ENCODE assay signal across 7 mouse cellular contexts in the genomic region with DNA sequence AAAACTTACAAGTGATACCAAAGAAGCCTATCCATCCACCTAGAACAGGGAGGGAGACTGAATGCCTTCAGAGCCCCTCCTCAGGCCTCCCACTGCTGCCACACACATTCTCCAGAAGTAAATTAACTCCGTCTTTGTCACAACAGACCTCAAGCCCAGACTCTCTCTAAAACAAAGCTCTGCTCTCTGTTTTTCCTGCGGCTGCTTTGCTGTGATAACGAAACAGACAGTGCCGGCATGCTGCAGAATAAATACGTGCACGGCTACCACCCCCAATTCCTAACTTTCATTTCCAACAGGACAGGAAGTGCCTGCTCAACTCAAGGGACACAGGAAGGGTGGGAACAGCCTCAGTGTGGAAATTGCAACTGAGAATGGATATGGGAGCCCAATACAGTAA. TPM values are rescaled to one million over a fixed set of nuclear protein-coding genes. Genes with fewer than 3 reads are reported as not detected.
DNase-seq lines count a peak whose midpoint lies in the region; ATAC-seq and TF ChIP-seq lines count a peak whose summit lies in the region.

A gene (minus strand): TSS at position 309 of the 400 bp plus-strand sequence.

- CTCF ChIA-PET in Patski (lab: Charles Lee) = interaction anchor here (1.3 to 2.8 kb wide), 2 partner anchors 29 to 39 kb away, joined by 3 to 23 read pairs; no protein-coding TSS in a partner anchor

- DNase-seq in Patski (ENCODE audit: low read depth, low spot score) = no peak
- DNase-seq in forebrain, embryonic 14.5 days (ENCODE audit: low spot score) = no peak
- DNase-seq in hindbrain, embryonic 14.5 days (ENCODE audit: low spot score) = no peak
- peak; percentile 44 for DNase-seq in limb, embryonic 10.5 days (ENCODE audit: low spot score)
- DNase-seq in cerebellum, adult 18-20 months = no peak

- no peak for ATAC-seq in Patski
- ATAC-seq in forebrain, embryonic 14.5 days = no peak
- no peak for ATAC-seq in hindbrain, embryonic 14.5 days (ENCODE audit: low FRiP score)
- no peak for ATAC-seq in midbrain, embryonic 16.5 days

- TF ChIP-seq CTCF in E14TG2a.4 (conservative IDR thresholded peaks at IDR 0.05; ENCODE audit: low read length) (no peak), Patski (IDR thresholded peaks at IDR 0.05) (no peak)

- WGBS in forebrain, embryonic 14.5 days = under 1% methylated on average over 6 of the region's 6 CpGs
- WGBS in hindbrain, embryonic 14.5 days = 4% methylated on average over 6 of the region's 6 CpGs
- WGBS in limb, embryonic 10.5 days = 3% methylated on average over 6 of the region's 6 CpGs
- WGBS in midbrain, embryonic 16.5 days = 4% methylated on average over 6 of the region's 6 CpGs

- H3K36me3 ChIP-seq in E14TG2a.4 (ENCODE audit: insufficient read depth, low read length) = no peaks in the 10 kb centered on the region
- H3K36me3 ChIP-seq in forebrain, embryonic 14.5 days (ENCODE audit: control insufficient read depth, insufficient read depth, low read length) = no peaks in the 10 kb centered on the region
- H3K36me3 ChIP-seq in hindbrain, embryonic 14.5 days (replicated peaks; ENCODE audit: control insufficient read depth, insufficient read depth) = no peaks in the 10 kb centered on the region
- H3K36me3 ChIP-seq in limb, embryonic 10.5 days = no peaks in the 10 kb centered on the region
- no peaks in the 10 kb centered on the region for H3K36me3 ChIP-seq in midbrain, embryonic 16.5 days (ENCODE audit: control insufficient read depth, insufficient read depth, low read length)

- H3K4me1 ChIP-seq in E14TG2a.4 (replicated peaks; ENCODE audit: low read depth, low read length) = peaks cover 64% of the 10 kb centered on the region
- peaks cover 5% of the 10 kb centered on the region; the same call in 1 of the 2 replicates for H3K4me1 ChIP-seq in forebrain, embryonic 14.5 days (ENCODE audit: control insufficient read depth, insufficient read depth, low read length)
- H3K4me1 ChIP-seq in hindbrain, embryonic 14.5 days (replicated peaks; ENCODE audit: control insufficient read depth, insufficient read depth, low read length) = peaks cover 11% of the 10 kb centered on the region
- H3K4me1 ChIP-seq in limb, embryonic 10.5 days = peaks cover 25% of the 10 kb centered on the region
- H3K4me1 ChIP-seq in midbrain, embryonic 16.5 days (ENCODE audit: control insufficient read depth, insufficient read depth, low read length) = peaks cover 8% of the 10 kb centered on the region

- no peak within 1 kb of the TSS for H3K27ac ChIP-seq in forebrain, embryonic 14.5 days (ENCODE audit: low read depth, low read length)
- no peak within 1 kb of the TSS; the same call in 1 of the 2 replicates for H3K27ac ChIP-seq in hindbrain, embryonic 14.5 days
- H3K27ac ChIP-seq in limb, embryonic 10.5 days = peak within 1 kb of the TSS; percentile 86
- H3K27ac ChIP-seq in midbrain, embryonic 16.5 days (ENCODE audit: low read length) = 0 out of 2 replicates have a peak within 1 kb of the TSS, but pooled peaks have one; percentile 15

- POLR2A ChIA-PET in Patski (lab: Charles Lee) = interaction anchor here (1.3 kb wide), 1 partner anchor 16 kb away, joined by 3 read pairs; no protein-coding TSS in a partner anchor

- H3K4me3 ChIP-seq in E14TG2a.4 (replicated peaks; ENCODE audit: low read length) = peak within 1 kb of the TSS; percentile 56
- H3K4me3 ChIP-seq in forebrain, embryonic 14.5 days (ENCODE audit: low read depth, low read length) = no peak within 1 kb of the TSS
- no peak within 1 kb of the TSS for H3K4me3 ChIP-seq in hindbrain, embryonic 14.5 days (replicated peaks; ENCODE audit: low read length)
- peak within 1 kb of the TSS; percentile 40 for H3K4me3 ChIP-seq in limb, embryonic 10.5 days
- no peak within 1 kb of the TSS for H3K4me3 ChIP-seq in midbrain, embryonic 16.5 days (ENCODE audit: low read depth, low read length)

- in situ Hi-C loops in Patski (cut with MboI; ENCODE audit: low pct_unique_long_range_greater_than_20kb) = loop anchor here (25.0 kb wide), 1 partner anchor 493 kb away; no protein-coding TSS in a partner anchor

- H3K27me3 ChIP-seq in E14TG2a.4 (ENCODE audit: insufficient read depth, low read length) (no peaks in the 10 kb centered on the region), Patski (no peaks in the 10 kb centered on the region)
- H3K27me3 ChIP-seq in forebrain, embryonic 14.5 days (replicated peaks; ENCODE audit: control insufficient read depth, insufficient read depth, low read length) = no peaks in the 10 kb centered on the region
- H3K27me3 ChIP-seq in hindbrain, embryonic 14.5 days (ENCODE audit: control insufficient read depth, insufficient read depth, low read length) = no peaks in the 10 kb centered on the region
- no peaks in the 10 kb centered on the region for H3K27me3 ChIP-seq in limb, embryonic 10.5 days (ENCODE audit: low read depth, poor library complexity, severe bottlenecking)
- H3K27me3 ChIP-seq in midbrain, embryonic 16.5 days (ENCODE audit: control insufficient read depth, insufficient read depth, low read depth, low read length) = no peaks in the 10 kb centered on the region

- no peaks in the 10 kb centered on the region for H3K9me3 ChIP-seq in E14TG2a.4 (ENCODE audit: low read length)
- no peaks in the 10 kb centered on the region for H3K9me3 ChIP-seq in forebrain, embryonic 14.5 days (replicated peaks; ENCODE audit: control insufficient read depth, low read length)
- H3K9me3 ChIP-seq in hindbrain, embryonic 14.5 days (ENCODE audit: control insufficient read depth, low read length) = no peaks in the 10 kb centered on the region
- H3K9me3 ChIP-seq in limb, embryonic 10.5 days (replicated peaks) = no peaks in the 10 kb centered on the region
- no peaks in the 10 kb centered on the region for H3K9me3 ChIP-seq in midbrain, embryonic 16.5 days (replicated peaks; ENCODE audit: control insufficient read depth, low read length, poor library complexity, severe bottlenecking)

- 0 out of 2 replicates have a peak within 1 kb of the TSS, but pooled peaks have one; percentile 8 for H3K4me2 ChIP-seq in forebrain, embryonic 14.5 days (ENCODE audit: low read length)
- H3K4me2 ChIP-seq in hindbrain, embryonic 14.5 days (replicated peaks) = peak within 1 kb of the TSS; percentile 19
- no peak within 1 kb of the TSS for H3K4me2 ChIP-seq in midbrain, embryonic 16.5 days (ENCODE audit: low read length)

- no peak within 1 kb of the TSS for H3K9ac ChIP-seq in forebrain, embryonic 14.5 days (ENCODE audit: low read length)
- H3K9ac ChIP-seq in hindbrain, embryonic 14.5 days = peak within 1 kb of the TSS; percentile 20; the same call in 1 of the 2 replicates
- H3K9ac ChIP-seq in midbrain, embryonic 16.5 days (ENCODE audit: low read depth, low read length) = peak within 1 kb of the TSS; percentile 2; the same call in 1 of the 2 replicates

RNA-seq across cellular contexts. Expression of the gene that starts here (rescaled TPM):
- 74.2 TPM for polyA plus RNA-seq in Patski (2021)
- 7.4 and 9.6 TPM in 2 replicates for polyA plus RNA-seq in forebrain, embryonic 14.5 days (2014; fragmentation: Nextera tagmentation; extraction: Ambion mirVana)
- polyA plus RNA-seq in hindbrain, embryonic 14.5 days (2014; fragmentation: Nextera tagmentation; extraction: Ambion mirVana) = 7.7 and 8.2 TPM in 2 replicates
- 26.4 and 32.5 TPM in 2 replicates for polyA plus RNA-seq in limb, embryonic 10.5 days (2016; fragmentation: Nextera tagmentation; extraction: Ambion mirVana)
- 7.0 and 7.8 TPM in 2 replicates for polyA plus RNA-seq in midbrain, embryonic 16.5 days (2015; fragmentation: Nextera tagmentation; extraction: Ambion mirVana)

Comparison
In these comparisons a context has a peak if more than half of its experiments do, and no peak if none do; other contexts are left out.
1. H3K4me3 ChIP-seq: peak in E14TG2a.4 (single experiment) and limb, embryonic 10.5 days (single experiment); none in forebrain, embryonic 14.5 days (single experiment), hindbrain, embryonic 14.5 days (single experiment) and midbrain, embryonic 16.5 days (single experiment).
2. H3K27ac ChIP-seq: peak in limb, embryonic 10.5 days (single experiment) and midbrain, embryonic 16.5 days (single experiment); none in forebrain, embryonic 14.5 days (single experiment) and hindbrain, embryonic 14.5 days (single experiment).